Mouse (Mus musculus): Measurements from ENCODE around the gene Ica1l. TPM values are rescaled to one million over a fixed set of nuclear protein-coding genes. Genes with fewer than 3 reads are reported as not detected.

Gene Ica1l
- polyA plus RNA-seq (2014; fragmentation: Illumina TruSeq; extraction: RNeasy Lipid Tissue Mini Kit (QIAGEN cat#74804); ENCODE audit: low read depth, low replicate concordance): not detected

GRCm38 (mm10) chr1:60042796-60043469 is at the start of gene Ica1l:
Ica1l (minus strand) TSS chr1:60043184.

Other genes with a start within 250 kb of the Ica1l start
- 6.1 TPM for gene Fam117b, start 130.2 kb downstream of the Ica1l start, polyA plus RNA-seq (2014; fragmentation: Illumina TruSeq; extraction: RNeasy Lipid Tissue Mini Kit (QIAGEN cat#74804); ENCODE audit: low read depth, low replicate concordance)
- 5.1 TPM for gene Carf, start 55.1 kb upstream of the Ica1l start, polyA plus RNA-seq (2014; fragmentation: Illumina TruSeq; extraction: RNeasy Lipid Tissue Mini Kit (QIAGEN cat#74804); ENCODE audit: low read depth, low replicate concordance)
- gene Wdr12, start 55.5 kb upstream of the Ica1l start, polyA plus RNA-seq (2014; fragmentation: Illumina TruSeq; extraction: RNeasy Lipid Tissue Mini Kit (QIAGEN cat#74804); ENCODE audit: low read depth, low replicate concordance): 15.9 TPM
- 12.1 TPM for gene Nbeal1, start 137.4 kb upstream of the Ica1l start, polyA plus RNA-seq (2014; fragmentation: Illumina TruSeq; extraction: RNeasy Lipid Tissue Mini Kit (QIAGEN cat#74804); ENCODE audit: low read depth, low replicate concordance)

All from liver, adult 10 weeks (tissue).